Mouse (Mus musculus) brain, embryonic 18.5 days (tissue): Measurements from ENCODE around the gene Bub3.
A peak's percentile ranks its signal among the peaks of the same experiment; 100 is the strongest.

ENCODE experiments used
- DNase-seq: peaks from one replicate; pipeline ENCODE4 v3.0.0-alpha.2; 2012; ENCODE audit warnings: low read depth, low spot score

Gene Bub3

GRCm38 (mm10) chr7:131559986-131560696, at the start of gene Bub3:
Gene Bub3, plus strand, starts transcription at chr7:131560222.
- peak; percentile 91 for DNase-seq

GRCm38 (mm10) chr7:131539979-131540378, 20.0 kb upstream of the Bub3 start:
- peak; percentile 54 for DNase-seq

GRCm38 (mm10) chr7:131541184-131542114, 18.6 kb upstream of the Bub3 start:
- no peak for DNase-seq

GRCm38 (mm10) chr7:131542115-131542871, 17.7 kb upstream of the Bub3 start, which contains the start of gene Hmx3:
Gene Hmx3, plus strand, starts transcription at chr7:131542867.
- no peak for DNase-seq

- DNase-seq = no peak
These were observed 17.0 kb upstream of the Bub3 start for GRCm38 (mm10) chr7:131542872-131543622.

GRCm38 (mm10) chr7:131543623-131544481, 16.2 kb upstream of the Bub3 start:
- DNase-seq = no peak

GRCm38 (mm10) chr7:131544871-131545270, 15.2 kb upstream of the Bub3 start:
- no peak for DNase-seq

GRCm38 (mm10) chr7:131545701-131546385, 14.2 kb upstream of the Bub3 start:
- DNase-seq = no peak

- no peak for DNase-seq
These were observed 13.6 kb upstream of the Bub3 start for GRCm38 (mm10) chr7:131546423-131546822.

- no peak for DNase-seq
These were observed 12.5 kb upstream of the Bub3 start for GRCm38 (mm10) chr7:131547481-131547880.

- DNase-seq = no peak
These were observed 11.5 kb upstream of the Bub3 start, which contains the start of gene Hmx2 for GRCm38 (mm10) chr7:131548473-131548872. Gene Hmx2, plus strand, starts transcription at chr7:131548773.

GRCm38 (mm10) chr7:131551471-131551870, 8.6 kb upstream of the Bub3 start:
- no peak for DNase-seq

- no peak for DNase-seq
These were observed 7.9 kb upstream of the Bub3 start for GRCm38 (mm10) chr7:131551931-131552741.

- DNase-seq = no peak
These were observed 7.2 kb upstream of the Bub3 start for GRCm38 (mm10) chr7:131552781-131553180.

GRCm38 (mm10) chr7:131553771-131554175, 6.2 kb upstream of the Bub3 start:
- DNase-seq = no peak

GRCm38 (mm10) chr7:131554341-131555180, 5.5 kb upstream of the Bub3 start:
- no peak for DNase-seq

- no peak for DNase-seq
These were observed 4.5 kb upstream of the Bub3 start for GRCm38 (mm10) chr7:131555301-131556081.
